Mouse (Mus musculus): ENCODE results near the gene Pa2g4. TPM values are rescaled to one million over a fixed set of nuclear protein-coding genes. Genes with fewer than 3 reads are reported as not detected.
A peak's percentile ranks its signal among the peaks of the same experiment; 100 is the strongest.

Gene Pa2g4
- total RNA-seq, 2 experiments from 2014 or later, result 58.3 TPM

DNA sequence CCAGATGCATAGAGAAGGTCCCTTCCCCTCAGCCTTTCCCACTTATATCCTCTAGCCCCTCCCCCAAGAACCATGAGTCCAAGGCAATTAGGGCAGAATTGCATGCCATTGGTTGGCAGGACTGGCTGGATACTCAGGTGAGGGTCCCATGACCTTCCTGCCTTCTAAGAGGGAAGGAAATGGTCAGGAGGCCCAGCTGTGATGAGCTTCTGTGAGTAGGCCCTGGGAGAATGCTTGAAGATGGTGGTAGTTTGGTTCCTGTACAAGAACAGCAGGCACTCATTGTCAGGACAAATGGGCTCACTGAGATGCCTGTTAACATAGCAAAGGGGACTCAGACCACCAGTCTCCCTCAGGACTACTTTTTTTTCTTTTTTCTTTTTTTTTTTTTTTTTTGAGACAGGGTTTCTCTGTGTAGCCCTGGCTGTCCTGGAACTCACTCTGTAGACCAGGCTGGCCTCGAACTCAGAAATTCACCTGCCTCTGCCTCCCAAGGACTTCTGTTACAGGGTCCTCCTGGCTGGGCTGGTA lies 27.4 kb downstream of the Pa2g4 start:
- DNase-seq (ENCODE audit: low spot score in 2 of 2), result no peak

DNA sequence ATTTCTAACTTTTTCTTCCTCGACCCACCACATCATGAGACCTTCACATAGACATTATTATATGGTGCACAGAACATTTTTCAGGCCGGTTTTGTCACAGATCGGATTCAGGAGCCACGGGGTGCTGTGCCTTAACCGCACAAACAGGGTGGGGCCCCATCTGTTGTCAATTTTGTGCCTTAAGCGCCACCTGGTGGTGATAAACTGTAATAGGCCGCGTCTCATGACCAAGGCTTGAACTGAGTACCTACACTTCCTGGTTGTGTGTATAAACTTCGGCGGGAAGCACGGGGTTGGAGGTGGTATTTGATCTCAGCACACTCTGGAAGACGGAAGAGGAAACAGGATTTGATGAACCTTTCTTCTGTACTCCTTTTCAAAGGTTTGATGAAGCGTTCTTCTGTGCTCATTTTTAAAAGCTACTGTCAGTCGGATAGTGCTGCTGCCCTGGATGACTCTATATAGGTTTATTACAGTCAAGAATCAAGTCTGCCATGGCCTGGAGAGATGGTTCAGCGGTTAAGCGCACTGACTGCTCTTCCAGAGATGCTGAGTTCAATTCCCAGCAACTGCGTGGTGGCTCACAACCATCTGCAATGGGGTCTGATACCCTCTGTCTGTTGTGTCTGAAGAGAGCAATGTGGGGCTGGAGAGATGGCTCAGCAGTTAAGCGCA lies 29.4 kb downstream of the Pa2g4 start:
- peak; percentile 86 to 87 for DNase-seq (ENCODE audit: low spot score in 2 of 2)

DNA sequence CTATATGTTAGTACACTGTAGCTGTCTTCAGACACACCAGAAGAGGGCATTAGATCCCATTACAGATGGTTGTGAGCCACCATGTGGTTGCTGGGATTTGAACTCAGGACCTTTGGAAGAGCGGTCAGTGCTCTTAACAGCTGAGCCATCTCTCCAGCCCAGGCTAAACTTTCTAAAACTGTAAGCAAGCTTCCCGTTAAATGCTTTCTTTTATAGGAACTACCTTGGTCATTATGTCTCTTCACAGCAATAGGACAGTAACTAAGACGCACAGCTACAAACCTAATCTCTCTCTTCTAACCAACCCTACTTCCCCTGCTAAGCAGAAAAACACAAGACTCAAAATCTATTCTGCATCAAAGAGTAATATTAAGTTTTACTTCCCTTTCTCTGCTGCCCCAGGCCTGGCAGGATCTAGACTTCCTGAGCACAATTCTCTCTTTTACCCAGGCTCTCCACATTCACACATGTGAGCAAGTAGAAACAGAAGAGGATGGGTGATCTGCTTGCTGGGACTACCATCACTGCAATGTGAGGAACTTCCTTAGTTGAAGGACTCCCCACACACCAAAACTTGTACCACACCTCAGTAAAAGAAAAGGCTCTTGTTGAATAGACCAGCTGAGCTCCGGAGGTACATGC lies 30.0 kb downstream of the Pa2g4 start:
- DNase-seq (ENCODE audit: low spot score in 2 of 2), result no peak

DNA sequence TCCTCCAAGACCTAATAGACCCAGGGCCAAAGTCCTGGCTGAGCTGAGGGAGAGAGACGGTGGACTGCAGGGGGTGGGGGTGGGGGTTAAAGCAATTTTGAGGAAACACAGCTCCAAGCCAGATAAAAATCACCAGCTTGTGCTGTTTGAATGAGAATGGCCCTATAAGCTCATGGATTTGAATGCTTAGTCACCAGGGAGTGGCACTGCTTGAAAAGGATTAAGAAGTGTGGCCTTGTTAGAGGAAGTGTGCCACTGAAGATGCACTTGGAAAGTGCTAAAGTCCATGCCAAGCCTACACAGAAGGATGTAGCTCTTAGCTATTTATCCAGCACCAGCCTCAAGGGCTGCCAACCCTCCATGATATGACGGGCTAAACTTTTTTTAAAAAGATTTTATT lies 30.6 kb downstream of the Pa2g4 start:
- DNase-seq (ENCODE audit: low spot score in 2 of 2), result no peak

DNA sequence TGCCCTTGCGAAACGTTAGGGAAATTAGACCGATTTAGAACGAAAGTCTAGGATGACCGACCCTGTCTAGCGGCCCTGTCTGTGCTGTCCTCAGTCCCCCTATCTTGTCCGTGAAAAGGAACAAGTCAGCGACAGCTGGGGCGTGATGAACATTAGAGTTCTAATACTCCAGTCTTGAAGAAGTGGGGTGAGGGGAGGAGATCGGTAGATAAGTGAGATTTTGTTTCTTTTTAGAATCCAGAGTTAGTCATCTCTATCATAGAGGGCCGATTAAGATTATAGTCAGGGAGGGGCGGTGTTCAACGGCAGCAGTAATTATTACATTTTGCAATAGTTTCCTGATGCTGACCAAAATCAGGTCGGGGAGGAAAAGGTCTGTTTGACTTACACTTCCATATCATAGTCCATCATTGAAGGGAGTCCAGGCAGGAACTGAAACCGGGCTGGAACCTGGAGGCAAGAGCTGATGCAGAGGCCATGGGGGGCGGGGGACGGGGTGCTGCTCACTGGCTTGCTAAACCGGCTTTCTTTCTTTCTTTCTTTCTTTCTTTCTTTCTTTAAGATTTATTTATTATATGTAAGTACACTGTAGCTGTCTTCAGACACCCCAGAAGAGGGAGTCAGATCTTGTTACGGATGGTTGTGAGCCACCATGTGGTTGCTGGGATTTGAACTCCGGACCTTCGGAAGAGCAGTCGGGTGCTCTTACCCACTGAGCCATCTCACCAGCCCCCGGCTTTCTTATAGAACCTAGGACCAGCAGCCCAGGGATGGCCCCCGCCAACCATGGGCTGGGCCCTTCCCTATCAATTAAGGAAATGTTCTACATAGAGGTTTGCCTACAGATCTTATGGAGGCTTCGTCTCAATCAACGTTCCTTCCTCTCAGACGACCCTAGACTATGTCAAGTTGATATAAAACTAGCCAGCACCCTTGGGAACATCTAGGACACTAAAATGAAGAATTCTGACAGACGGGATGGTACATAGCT lies 39.1 kb downstream of the Pa2g4 start:
- DNase-seq (ENCODE audit: low spot score in 2 of 2), result no peak

DNA sequence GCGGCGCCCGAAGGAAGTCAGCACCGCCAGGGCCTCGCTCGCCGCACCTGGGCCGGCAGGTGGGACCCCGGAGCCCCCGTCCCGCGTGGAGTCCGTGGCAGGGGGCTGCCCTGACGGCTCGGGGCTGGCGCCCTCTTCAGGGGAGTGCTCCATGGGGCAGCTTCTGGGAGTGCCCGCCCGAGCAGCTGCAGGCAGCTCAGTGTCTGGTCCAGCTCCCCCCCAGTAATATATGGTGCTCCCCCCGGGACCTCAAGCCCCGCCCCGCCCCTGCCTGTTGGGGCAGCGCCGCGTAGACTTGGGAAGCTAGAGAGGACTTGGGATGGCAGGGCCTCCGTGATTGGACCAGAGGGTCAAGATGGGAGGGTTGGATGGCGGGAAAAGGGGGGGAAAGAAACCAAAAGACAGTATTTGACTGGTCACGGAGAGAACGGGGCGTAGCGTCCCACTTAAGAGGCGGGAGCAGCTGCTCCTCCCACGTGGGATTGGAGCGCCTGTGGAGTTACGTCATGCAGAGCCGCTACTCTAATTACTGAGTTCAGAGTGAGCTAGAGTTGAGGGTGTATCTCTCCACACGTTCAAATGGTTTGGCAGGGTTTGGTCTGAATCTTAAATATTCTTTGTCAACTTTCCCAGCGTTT lies 40.0 kb downstream of the Pa2g4 start, which contains the start of gene Esyt1:
TSS of gene Esyt1 (minus strand) at position 201 of the 638 bp plus-strand sequence.
- DNase-seq (ENCODE audit: low spot score in 2 of 2), result peak; percentile 82 to 86

DNA sequence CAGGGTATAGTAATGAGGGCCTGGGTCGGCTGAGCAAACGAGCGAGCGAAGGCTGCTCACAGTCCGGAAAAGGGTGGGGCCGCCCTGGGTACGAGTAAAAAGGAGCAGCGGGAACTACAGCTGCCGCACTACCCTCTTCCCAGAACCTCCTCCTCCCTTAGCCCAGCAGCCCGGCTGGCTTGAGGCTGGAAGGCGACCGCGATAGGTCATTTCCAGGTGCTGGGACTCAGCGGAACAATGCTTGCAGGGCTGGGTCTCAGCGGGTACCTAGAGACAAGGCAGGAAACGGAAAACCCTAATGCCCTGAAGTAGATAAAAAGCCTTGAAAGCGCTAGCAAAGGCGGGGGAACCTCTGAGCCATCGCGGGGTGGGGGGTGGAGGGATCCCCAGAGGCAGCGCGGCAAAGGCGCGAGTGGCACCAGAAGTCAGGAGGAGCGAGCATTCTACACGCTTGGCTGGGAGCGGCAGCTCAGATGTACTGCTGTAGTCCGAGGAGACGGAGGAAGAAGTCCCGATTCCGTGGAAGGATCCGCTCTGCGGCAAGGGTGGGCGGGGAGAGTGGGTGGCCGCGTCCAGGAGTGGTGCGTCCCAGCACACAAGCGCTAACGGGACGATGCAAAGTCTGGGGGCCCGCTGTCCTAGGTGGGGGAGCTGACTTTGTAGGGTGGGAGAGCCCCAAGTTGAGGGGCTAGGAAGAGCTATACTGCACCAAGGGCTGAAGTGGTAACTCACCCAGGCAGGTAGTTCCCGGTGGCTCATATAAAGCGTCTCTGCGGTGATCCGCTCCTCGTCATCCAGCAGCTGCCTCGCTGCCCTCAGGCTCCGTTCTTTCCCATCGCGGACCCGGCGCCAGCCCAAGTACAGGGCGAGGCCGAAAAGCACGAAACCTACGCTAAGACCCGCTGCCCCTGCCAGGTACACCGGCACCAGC lies 40.8 kb downstream of the Pa2g4 start:
- DNase-seq (ENCODE audit: low spot score in 2 of 2), result peak; percentile 39 to 64

DNA sequence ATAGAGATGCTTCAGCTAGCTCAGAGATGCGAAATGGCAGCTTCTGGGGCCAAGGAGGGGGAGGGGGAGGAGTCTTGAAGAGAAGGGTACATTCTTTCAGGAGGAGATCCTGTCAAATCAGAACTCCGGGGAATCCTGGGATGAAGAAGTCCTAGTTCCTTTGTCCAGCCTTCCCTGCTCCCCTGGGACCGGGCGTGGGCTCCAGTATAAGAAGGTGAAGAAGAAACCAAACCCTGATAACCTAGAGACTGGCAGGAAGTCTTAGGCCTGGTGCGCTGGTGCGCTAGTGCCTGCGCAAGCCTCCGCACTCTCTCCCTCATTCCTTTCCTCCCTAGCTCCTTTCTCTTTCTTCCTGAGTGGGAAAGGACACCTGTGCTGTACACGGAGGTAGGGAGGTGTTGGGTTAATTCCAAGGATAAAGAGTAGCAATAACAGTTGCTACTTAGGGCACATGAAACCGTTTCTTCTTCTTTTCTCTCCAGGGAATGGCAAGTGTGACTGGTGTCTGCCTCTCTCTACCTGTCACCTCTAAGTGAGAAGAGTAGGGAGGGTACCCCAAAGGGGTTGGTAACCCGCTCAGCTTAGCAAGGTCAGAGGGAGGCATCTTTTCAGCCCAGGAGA lies 41.6 kb downstream of the Pa2g4 start:
- no peak for DNase-seq (ENCODE audit: low spot score in 2 of 2)

DNA sequence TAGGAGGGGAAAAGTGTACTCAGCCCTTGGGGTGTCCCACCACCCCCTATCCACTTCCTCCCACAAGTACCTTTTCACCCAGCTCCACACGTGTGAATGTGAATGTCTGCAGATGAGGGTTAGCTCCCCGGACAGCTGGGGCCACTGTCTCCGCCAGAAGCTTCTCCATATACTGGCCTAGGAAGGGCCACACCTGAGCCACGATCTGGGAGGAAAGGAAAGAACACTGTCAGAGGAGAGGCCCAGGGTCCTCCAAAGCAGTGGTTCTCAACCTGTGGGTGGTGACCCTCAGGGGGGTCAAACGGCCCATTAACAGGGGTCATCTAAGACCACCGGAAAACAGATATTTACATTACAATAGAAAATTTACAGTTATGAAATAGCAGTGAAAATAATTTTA lies 43.4 kb downstream of the Pa2g4 start:
- no peak for DNase-seq (ENCODE audit: low spot score in 2 of 2)

DNA sequence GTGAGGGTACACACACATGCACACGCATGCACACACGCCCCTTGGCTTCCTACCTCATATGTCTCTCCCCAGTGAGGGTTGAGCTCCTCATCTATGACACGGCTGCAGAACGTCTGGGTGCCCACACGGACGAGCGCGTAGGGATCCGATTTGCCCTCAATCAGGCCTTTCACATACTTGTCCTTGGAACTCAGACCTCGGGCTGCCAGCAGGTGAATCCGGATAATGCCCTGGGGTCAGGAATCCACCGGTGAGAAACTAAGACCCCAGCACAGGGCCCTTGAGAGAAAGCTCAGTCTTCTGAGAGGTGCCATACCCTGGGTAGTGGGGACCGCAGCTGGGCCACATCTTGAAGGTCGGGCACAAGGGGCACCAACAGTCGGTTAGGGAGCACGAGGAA lies 45.2 kb downstream of the Pa2g4 start:
- DNase-seq (ENCODE audit: low spot score in 2 of 2), result no peak

DNA sequence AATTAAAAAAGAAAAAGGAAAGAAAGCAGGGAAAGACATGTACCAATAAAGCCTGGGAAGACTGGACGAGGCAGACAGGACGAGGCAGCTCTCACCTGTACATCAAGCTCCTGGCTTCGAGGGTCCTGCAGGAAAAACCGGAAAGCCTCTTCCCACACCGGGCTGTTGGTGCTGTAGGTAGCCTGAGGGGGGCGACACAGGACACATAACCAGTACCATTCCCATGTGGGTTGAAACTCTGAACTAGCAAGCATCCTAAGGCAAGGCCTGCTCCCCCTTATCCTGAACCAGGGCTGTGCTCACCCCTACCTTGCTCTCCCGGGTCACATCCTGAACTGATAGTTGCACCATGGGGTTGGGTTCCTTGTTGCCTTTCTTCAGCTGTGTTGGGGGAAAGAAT lies 47.0 kb downstream of the Pa2g4 start:
- no peak for DNase-seq (ENCODE audit: low spot score in 2 of 2)

DNA sequence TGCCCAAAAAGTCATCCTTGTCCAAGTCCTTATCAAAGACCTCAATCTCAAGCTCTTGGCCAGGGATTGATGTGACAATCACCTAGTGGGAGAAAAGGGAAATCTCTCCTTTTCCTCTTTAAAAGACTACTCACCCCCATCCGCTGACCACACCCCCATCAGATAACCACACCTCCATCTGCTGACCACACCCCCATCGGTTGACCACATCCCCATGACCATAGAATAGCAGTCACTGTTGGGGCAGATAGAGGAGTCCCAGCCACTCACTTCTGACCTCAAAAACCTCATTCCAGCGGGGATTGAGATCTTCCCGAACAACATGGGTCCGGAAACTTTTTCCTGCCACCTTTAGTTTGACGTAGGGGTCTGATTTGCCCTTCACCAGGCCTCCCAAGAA lies 49.1 kb downstream of the Pa2g4 start:
- no peak for DNase-seq (ENCODE audit: low spot score in 2 of 2)

DNA sequence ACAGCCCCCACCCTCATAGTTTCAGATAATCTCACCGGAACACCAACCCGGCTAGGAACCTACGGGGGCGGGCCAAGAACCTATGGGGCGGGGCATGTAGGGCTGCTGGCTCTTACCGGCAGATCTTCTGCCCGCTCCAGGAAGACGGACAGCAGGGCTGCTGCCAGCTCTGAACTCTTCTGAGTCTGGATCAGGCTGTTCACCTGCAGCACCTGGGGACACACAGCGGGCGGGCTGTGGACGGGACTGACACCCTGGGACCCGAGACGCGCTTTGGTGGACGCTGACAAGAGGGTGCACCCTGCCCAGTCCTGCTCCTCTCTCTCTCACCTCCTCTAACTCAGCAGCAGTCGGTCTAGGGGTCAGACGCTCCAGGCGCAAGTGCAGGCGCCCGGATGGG lies 49.8 kb downstream of the Pa2g4 start:
- DNase-seq (ENCODE audit: low spot score in 2 of 2), result no peak

DNA sequence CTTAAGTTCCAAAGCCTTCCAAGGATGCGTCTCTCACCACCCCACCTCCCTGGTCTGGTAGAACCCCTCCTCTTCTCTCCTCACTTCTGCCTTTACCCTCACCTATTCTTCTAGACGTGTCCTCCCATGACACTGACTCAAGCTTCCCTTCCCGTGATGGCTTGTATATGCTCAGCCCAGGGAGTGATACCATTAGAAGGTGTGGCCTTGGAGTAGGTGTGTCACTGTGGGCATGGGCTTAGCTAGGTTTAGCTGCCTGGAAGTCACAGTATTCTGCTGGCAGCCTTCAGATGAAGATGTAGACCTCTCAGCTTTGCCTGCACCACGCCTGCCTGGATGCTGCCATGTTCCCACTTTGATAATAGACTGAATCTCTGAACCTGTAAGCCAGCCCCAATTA lies 50.7 kb downstream of the Pa2g4 start:
- DNase-seq (ENCODE audit: low spot score in 2 of 2), result no peak

DNA sequence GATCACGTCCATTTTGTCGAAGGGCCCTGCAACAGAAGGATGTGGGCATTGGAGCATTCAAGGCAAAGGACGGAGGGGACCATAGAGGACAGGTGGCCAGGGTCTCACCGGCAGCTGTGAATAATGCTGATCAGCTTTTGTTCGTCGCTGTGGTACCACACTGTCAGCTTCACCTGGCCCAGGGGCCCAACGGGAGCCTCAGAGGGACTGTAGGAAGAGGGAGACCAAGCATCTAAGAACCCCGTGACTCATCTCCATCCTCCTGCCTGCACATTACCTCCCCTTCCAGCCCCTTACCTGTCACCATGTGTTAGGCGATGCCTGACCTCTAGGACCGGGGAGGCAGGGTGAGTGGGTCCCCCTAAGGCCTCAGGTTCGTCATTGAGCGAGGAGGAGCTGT lies 54.0 kb downstream of the Pa2g4 start:
- DNase-seq (ENCODE audit: low spot score in 2 of 2), result no peak

DNA sequence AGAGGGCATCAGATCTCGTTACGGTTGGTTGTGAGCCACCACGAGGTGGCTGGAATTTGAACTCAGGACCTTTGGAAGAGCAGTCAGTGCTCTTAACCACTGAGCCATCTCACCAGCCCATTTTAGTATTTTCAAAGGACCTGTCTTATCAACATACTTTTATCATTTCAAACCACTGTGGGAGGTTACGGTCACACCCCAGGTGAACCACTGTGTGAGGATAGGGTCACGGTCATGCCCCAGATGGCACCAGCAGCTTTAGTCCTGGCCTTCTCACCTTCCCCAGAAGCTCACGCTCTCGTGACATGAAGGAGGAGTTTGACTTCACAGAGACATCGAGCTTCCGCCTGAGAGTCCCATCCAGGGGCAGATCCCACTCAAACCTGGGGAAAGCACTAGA lies 54.6 kb downstream of the Pa2g4 start:
- DNase-seq (ENCODE audit: low spot score in 2 of 2), result no peak

DNA sequence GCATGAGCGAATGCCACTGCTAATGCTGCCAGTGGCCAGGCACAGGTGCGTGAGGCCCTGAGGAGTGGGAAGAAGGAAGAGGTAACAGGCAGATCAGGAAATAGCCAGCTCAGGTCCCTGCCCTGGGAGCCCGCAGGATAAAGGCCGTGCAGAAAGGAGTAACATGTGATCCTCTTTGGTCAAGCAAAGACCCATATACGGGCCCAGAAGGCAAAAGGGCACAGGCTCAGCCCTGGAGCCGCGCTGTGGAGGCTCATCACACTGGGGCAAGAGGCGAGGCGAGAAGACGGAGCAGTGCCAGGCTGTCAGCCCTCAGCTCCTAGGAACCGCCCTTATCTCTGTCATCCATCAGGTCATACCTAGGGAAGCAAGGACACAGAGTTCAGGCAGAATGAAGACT lies 55.5 kb downstream of the Pa2g4 start:
- DNase-seq (ENCODE audit: low spot score in 2 of 2), result no peak

DNA sequence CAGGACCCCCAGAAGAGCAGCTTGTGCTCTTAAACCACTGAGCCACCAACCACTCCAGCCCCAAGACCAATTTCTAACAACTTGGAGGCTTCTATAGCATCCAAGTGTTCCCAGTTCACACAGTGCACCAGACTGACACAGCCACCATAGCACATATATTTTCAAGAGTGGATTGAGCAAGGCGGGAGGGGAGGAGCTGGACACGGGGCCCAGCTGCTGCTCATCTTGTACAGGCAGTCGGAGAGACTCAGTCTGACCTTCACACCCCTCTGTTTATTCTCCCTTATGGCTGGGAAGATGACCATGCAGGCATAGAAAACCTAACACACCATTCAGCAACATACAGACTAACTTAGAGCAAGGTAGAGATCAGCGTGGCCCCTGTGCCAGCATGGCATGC lies 56.0 kb downstream of the Pa2g4 start:
- no peak for DNase-seq (ENCODE audit: low spot score in 2 of 2)

DNA sequence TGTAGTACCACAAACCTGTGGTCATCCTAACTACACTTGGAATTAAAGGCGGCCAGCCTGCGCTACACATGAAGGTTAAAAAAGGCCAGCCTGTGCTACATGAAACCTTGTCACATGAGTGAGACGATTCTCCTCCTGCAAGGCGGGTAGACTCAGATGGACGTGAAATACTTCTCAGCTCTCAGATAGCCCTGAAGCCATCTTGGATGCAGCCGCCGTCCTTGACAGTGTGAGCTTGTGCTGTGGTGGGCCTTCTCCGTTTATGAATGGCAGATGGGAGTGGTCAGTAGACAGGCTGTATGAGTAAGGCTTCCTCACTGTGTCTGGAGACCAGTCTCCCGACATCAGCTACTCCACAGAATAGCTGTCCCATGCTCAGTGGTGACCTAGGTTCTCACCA lies 56.6 kb downstream of the Pa2g4 start:
- no peak for DNase-seq (ENCODE audit: low spot score in 2 of 2)

DNA sequence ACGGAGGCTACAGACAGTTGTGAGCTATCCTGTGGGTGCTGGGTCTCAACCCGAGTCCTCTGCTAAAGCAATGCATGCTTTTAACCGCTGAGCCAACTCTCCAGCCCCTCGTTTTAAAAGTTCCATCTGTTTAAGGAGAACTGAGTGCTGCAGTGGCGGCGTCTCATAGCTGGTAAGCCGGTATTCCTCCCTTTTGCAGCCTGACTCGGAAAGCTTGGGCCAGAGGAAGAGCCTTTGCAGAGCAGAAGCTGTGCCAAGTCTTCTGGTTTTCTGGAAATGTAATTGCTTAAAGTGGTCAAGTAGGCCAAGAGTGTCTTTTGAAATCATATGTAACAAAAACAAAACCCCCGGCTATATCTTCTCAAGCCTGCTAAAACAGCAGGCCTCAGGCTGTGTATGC lies 57.5 kb downstream of the Pa2g4 start:
- no peak for DNase-seq (ENCODE audit: low spot score in 2 of 2)
